Mouse (Mus musculus) CD4-positive helper T cell, adult 2 months (primary cell): ENCODE data around the gene Ppm1f.
"Not testable (repeated sequence)": the region's sequence is repeated elsewhere in the genome, so short reads cannot be mapped to it uniquely, and the experiment has no call there.

ENCODE experiments used
- DNase-seq: peaks from one replicate; pipeline ENCODE4 v3.0.0-alpha.2; 2012; ENCODE audit warnings: low read depth, missing footprints, low spot score

Gene Ppm1f

GRCm38 (mm10) chr16:16896382-16897055, at the start of gene Ppm1f:
TSS of gene Ppm1f (plus strand) at chr16:16896469.
- DNase-seq = peak; percentile 95

DNA sequence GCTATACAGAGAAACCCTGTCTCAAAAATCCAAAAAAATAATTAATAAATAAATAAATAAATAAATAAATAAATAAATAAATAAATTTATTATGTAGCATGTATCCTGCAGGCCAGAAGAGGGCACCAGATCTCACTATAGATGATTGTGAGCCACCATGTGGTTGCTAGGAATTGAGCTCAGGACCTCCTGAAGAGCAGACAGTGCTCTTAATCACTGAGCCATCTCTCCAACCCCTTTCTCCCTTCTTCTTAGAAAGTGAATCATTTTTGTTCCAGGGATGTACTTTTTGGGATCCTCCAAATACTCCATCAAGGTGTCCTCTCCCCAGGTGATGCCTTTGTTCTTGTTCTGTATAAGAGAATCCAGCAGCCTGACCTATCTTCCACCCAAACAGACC, 47.1 kb upstream of the Ppm1f start:
- DNase-seq = no peak

DNA sequence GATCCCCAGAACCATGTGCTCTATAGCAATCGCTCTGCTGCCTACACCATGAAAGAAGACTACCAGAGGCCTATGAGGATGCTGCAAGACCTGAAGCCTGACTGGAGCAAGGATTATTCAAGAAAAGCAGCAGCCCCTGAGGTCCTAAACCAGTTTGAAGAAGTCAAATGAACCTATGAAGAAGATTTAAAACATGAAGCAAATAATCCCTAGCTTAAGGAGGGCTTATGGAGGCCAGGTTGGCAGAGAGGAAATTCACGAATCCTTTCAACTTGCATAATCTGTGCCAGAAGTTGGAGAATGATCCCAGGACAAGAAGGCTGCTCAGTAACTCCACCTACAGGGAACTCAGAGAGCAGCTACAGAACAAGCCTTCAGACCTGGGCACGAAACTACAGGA, 43.9 kb upstream of the Ppm1f start:
- no peak for DNase-seq

- DNase-seq = peak; percentile 67
Observed at GRCm38 (mm10) chr16:16854836-16855235, 41.4 kb upstream of the Ppm1f start.

DNA sequence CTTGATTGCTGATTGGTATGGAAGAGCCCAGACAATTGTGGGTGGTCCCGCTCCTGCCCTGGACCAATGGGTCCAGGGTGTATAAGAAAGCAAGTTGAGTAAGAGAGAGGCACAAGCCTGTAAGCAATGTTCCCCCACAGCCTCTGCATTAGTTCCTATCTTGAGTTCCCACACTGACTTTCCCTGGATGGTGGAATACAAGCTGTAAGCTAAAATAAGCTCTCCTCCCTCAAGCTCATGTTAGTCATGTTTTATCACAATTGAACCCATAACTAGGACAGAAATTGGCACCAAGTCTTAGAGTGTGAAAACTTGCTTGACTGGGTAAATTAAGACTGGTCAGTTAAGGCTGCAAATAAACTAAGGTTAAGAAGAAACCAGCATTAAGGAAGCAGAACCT, 40.7 kb upstream of the Ppm1f start:
- DNase-seq = no peak

DNA sequence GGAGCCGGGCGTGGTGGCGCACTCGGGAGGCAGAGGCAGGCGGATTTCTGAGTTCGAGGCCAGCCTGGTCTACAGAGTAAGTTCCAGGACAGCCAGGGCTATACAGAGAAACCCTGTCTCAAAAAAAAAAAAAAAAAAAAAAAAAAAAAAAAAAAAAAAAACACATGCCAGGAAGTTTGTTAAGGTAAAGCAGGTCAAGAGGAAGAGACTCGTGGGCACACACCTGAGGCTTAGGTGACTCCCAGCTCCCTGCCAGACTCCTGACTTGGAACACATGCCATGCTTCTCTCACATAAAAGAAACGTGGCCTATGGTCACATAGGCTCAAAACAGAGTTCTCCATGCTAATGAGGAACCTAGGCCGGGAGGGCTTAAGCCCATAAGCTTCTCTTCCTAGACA, 40.2 kb upstream of the Ppm1f start:
- DNase-seq = not testable (repeated sequence)

DNA sequence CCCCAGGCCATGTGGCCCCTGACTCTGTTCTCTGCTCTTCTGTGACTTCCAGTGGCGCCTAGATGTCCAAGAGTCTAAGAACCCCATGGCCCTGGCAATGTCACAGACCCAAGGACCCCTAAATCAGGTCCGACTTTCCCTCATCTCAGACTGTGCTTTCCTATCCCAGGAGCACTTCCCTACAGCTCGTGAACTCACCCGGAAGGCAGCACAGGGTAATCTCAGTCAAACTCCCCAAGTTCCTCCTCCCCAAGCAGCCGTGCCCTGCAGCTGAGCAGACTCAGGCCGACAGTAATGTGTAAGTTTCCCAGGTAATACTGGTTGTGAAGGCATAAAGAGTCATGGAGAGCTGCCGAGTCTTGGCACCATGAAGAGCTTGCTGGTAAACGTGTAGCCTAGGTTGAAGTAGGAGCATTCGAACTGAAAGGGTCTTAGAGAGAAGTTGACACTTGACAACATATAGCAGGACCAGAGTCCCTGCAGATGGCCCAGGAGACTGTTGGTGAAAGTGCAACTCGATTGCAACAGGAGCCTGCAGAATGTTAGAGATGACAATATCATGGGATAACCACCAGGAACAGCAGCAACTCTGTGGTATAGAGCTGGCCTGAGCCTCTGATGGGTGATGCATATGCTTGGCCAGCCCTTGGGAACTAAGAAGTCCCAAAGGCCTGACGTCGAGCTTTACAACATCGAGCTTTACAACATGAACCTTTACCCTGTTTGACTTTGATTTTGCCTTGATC, 39.4 kb upstream of the Ppm1f start:
- no peak for DNase-seq

DNA sequence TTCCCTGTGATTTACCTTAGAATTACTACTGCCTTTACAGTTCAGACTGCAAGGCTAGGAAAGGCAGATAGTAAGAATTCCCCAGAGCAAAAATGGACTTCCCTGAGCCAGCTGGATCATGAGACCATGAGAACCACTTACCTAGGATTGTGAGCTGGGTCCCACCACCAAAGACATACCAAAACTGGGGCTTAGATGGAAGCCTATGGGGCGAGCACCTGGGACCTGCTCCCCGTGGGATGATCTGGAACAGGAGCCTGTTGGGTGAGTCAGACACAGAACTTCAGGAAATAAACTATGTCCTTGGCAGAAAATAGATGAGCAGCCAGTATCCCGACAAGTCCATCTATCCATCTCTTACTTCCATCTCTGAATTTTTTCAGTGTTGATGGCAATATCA, 34.0 kb upstream of the Ppm1f start:
- no peak for DNase-seq

GRCm38 (mm10) chr16:16863978-16864377, 32.3 kb upstream of the Ppm1f start, which contains the start of gene Igll1:
TSS of gene Igll1 (minus strand) at chr16:16863985.
- no peak for DNase-seq

DNA sequence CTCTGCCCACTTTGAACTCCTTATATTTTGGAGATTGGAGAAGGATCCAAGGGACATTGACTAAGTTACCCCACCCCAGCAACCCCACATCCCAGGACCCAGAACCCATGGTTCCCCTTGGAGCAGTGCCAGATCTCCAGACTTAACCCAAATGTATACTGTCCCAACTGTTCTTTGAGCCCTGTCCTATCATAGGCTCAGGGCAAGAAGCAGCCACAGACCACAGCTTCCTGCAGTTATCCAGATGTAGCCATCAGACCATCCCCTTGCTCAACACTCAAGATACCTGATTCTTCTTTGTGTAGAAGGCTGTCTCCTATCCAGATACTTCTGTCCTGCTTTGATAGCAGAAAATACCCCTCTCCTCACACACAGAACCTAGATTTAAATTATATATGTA, 31.1 kb upstream of the Ppm1f start:
- DNase-seq = no peak

- peak; percentile 38 for DNase-seq
Observed at GRCm38 (mm10) chr16:16865696-16866561, 30.3 kb upstream of the Ppm1f start.

GRCm38 (mm10) chr16:16870241-16870616, 26.0 kb upstream of the Ppm1f start:
- peak; percentile 8 for DNase-seq

DNA sequence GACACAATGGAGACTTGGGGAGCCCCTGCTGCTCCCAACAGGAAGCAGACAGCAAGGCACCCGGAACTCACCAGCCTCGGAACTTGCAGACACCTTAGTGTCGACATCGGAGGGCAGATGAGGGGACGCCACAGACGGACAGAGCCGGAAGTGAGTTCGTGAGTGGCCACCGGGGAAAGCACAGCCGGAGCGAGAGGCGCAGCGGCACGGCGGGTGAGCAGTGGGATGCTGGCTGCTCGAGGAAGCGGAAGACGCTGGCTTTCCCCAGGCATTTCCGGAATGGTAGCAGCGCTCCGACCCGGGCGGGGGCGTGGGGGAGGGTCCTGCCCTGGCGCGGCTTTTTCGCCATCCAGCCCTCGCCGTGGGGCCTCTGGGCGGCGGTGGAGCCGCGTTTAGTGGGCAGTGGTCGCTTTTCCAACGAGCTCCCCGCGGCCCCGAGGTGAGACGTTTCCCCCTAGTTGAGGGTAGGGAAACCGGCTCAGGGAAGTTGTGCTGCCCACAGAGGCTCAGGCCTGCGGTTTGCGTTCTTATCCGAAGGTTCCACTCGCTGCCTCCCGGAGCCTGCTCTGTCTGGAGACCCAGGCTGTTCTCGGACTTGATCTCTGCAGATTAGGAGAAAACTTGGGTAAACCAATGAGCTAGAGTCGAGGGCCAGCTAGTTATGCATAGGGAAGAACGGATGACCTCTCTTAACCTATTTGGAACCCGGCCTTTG, 25.5 kb upstream of the Ppm1f start, which contains the start of the genes Top3b and Vpreb1:
Top3b (plus strand) TSS at position 120 of the 715 bp plus-strand sequence.
Vpreb1 (minus strand) TSS at position 227 of the 715 bp plus-strand sequence.
- peak; percentile 93 for DNase-seq

- no peak for DNase-seq
Observed at GRCm38 (mm10) chr16:16879025-16879424, 17.2 kb upstream of the Ppm1f start.

DNA sequence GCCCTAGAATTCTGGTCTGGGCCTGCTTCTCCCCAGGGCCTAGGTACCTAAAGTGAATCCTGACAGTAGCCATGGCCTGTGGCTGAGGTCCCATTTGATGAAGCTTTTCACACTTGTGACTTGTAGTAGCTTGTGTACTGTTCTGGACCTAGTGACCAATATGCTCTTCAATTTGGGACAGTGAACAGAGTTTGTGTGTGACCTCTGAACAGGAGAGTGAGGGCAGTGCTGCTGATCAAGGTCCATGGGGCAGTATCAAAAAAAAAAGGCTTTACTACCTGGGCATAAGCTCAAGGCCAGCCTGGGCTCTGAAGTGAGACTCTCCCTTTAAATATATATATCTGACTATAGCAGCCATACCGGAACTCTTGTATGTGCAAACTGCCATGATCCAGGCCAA, 7.9 kb upstream of the Ppm1f start:
- no peak for DNase-seq

- DNase-seq = no peak
Observed at GRCm38 (mm10) chr16:16892366-16892765, 3.9 kb upstream of the Ppm1f start.

- DNase-seq = peak; percentile 12
Observed at GRCm38 (mm10) chr16:16896015-16896381, 271 bp upstream of the Ppm1f start.

- DNase-seq = no peak
Observed at GRCm38 (mm10) chr16:16897056-16897584, 851 bp downstream of the Ppm1f start.

DNA sequence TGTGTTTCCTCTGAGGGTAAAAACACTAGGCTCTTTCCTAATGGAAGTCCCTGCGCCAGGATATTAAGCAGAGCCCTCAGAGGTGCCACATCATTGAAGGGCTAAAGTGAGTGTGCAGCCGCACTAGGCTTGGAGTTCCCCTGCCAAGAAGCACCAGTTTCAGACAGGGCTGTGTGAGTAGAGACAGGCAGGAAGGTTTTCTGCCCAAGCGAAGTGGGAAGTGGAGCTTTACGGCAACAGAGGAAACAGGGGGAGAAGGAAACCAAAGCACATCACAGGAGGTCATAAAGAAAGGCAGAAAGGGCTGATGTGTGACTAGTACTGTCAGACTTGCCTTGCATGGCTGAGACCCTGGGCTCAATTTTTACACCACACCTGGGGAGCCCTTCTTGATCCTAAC, 6.1 kb downstream of the Ppm1f start:
- no peak for DNase-seq

- no peak for DNase-seq
Observed at GRCm38 (mm10) chr16:16903188-16903587, 6.9 kb downstream of the Ppm1f start.

DNA sequence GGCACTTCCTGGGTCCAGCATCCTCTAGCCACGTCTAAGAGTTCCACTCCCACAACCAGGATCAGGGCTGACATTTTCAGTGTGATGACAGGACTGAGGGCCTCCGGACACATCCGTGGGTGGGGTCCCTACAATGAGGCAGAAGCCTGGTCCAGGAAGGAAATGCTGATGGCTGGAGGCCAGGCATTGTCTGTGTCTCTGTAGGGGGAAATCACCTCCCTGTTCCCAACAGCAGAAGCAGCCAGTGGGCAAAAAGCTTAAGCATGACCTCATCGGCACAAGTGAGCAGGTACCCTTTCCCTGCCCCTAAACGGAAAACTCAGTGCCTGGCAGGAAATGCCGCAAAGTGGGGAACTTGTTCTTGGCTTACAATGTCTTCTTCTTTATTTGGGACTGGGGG, 11.5 kb downstream of the Ppm1f start:
- DNase-seq = no peak
